Mouse (Mus musculus) heart, postnatal 0 days (tissue): ENCODE data around the gene Nipsnap3b. TPM values are rescaled to one million over a fixed set of nuclear protein-coding genes. Genes with fewer than 3 reads are reported as not detected.

Experiments
- ATAC-seq: fragments of 200-750 bp; cut with Nextera tagmentation; 2 replicates; pipeline ENCODE4 v1.8.0; 2017; ENCODE audit warnings: low read depth, moderate number of reproducible peaks, moderate library complexity; ENCODE audit not compliant: insufficient read depth
- DNase-seq: peaks from one replicate; pipeline ENCODE4 v3.0.0-alpha.2; 2016; ENCODE audit warnings: low spot score
- H3K27ac ChIP-seq: fragments of 300-500 bp; sonication (generic); 2 replicates; pipeline ENCODE4 v1.5.1; 2014; ENCODE audit warnings: low read depth, mild to moderate bottlenecking
- H3K27me3 ChIP-seq: fragments of 300-500 bp; sonication (generic); 2 replicates; pipeline ENCODE4 v1.6.1; 2014; ENCODE audit warnings: low read length, mixed read lengths; ENCODE audit not compliant: control insufficient read depth, insufficient read depth
- H3K36me3 ChIP-seq: fragments of 300-500 bp; sonication (generic); replicated peaks from 2 replicates; pipeline ENCODE4 v1.6.1; 2014; ENCODE audit warnings: low read length, mixed read lengths; ENCODE audit not compliant: control insufficient read depth, insufficient read depth
- H3K4me1 ChIP-seq: fragments of 300-500 bp; sonication (generic); 2 replicates; pipeline ENCODE4 v1.6.1; 2014; ENCODE audit warnings: antibody characterized with exemption; ENCODE audit not compliant: control insufficient read depth, insufficient read depth
- H3K4me2 ChIP-seq: fragments of 300-500 bp; sonication (generic); 2 replicates; pipeline ENCODE4 v1.6.1; 2014; ENCODE audit warnings: low read depth, mild to moderate bottlenecking, low read length, moderate library complexity
- H3K4me3 ChIP-seq: fragments of 300-500 bp; sonication (generic); 2 replicates; pipeline ENCODE4 v1.5.1; 2014; ENCODE audit warnings: low read depth, low read length
- H3K9ac ChIP-seq: fragments of 300-500 bp; sonication (generic); replicated peaks from 2 replicates; pipeline ENCODE4 v1.6.1; 2014; ENCODE audit warnings: low read depth, low read length, mixed read lengths
- H3K9me3 ChIP-seq: fragments of 300-500 bp; sonication (generic); replicated peaks from 2 replicates; pipeline ENCODE4 v1.6.1; 2016; ENCODE audit warnings: low read length; ENCODE audit not compliant: control insufficient read depth
- CTCF ChIP-seq: IDR thresholded peaks from 2 replicates; pipeline ENCODE4 v1.5.1; 2016; ENCODE audit warnings: antibody characterized with exemption, control low read depth, low read depth
- EP300 ChIP-seq: IDR thresholded peaks from 2 replicates; pipeline ENCODE4 v1.6.1; 2016; ENCODE audit warnings: antibody characterized with exemption, low read depth
- WGBS: fragments of 180-500 bp; shearing (Covaris S2); extraction: QIAGEN DNeasy Blood & Tissue Kit; methylation state at CpG from one replicate; pipeline ENCODE4 v1.1.7; 2014; 5-methylcytosine and 5-hydroxymethylcytosine counted together
- polyA plus RNA-seq: library from polyadenylated mRNA; unstranded; fragments of >200 nt; fragmentation: Nextera tagmentation; extraction: Ambion mirVana; gene quantifications from 2 replicates; pipeline ENCODE4 v1.2.1, GENCODE M21; 2015
- total RNA-seq: library from RNA; depleted of rRNA; stranded (reverse); fragments of >200 nt; gene quantifications from 2 replicates; pipeline ENCODE4 v1.2.3, GENCODE M21; 2014; ENCODE audit warnings: low replicate concordance; rRNA removed

Gene Nipsnap3b
- total and polyA plus RNA-seq, 2 experiments from 2014 or later: 43.3 to 51.0 TPM

DNA sequence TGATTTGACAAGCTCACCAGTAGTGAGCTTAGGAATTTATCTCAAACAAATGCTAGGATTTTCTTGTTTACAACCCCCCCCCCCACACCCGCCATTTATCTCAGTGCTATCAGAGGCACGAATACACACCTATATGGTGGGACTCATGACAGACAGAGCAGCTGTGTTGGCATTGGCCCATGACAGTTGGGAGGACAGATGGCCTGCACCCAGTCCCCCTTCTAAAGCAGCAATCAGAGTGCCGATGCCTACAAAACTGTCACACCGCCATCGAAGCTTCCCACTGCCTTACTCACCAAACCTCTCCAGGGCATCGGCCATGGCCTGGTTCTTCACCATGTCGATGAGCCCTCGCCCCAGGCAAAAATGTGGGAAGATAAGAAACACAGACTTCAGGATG, 32.1 kb downstream of the Nipsnap3b start:
- H3K4me2 ChIP-seq: no peak overlapping the region
- no peaks in the 10 kb centered on the region for H3K4me1 ChIP-seq
- no peaks in the 10 kb centered on the region for H3K27me3 ChIP-seq
- TF ChIP-seq CTCF: no peak
- no peak for TF ChIP-seq EP300
- DNase-seq (no peak), ATAC-seq (no peak)
- 75% methylated on average over 8 of the region's 8 CpGs for WGBS
- H3K27ac ChIP-seq: no peak overlapping the region
- peaks cover 53% of the 10 kb centered on the region for H3K36me3 ChIP-seq
- no peaks in the 10 kb centered on the region for H3K9me3 ChIP-seq
- no peak overlapping the region for H3K4me3 ChIP-seq
- no peak overlapping the region for H3K9ac ChIP-seq

GRCm38 (mm10) chr4:53045807-53046206, 34.1 kb downstream of the Nipsnap3b start:
- ATAC-seq (no peak), DNase-seq (no peak)
- no peak for TF ChIP-seq CTCF
- no peak for TF ChIP-seq EP300
- WGBS: 87% methylated on average over 7 of the region's 7 CpGs
- H3K27me3 ChIP-seq: no peaks in the 10 kb centered on the region
- H3K4me2 ChIP-seq: no peak overlapping the region
- H3K27ac ChIP-seq: no peak overlapping the region
- H3K4me3 ChIP-seq: no peak overlapping the region
- H3K36me3 ChIP-seq: peaks cover 53% of the 10 kb centered on the region
- H3K4me1 ChIP-seq: no peaks in the 10 kb centered on the region
- no peak overlapping the region for H3K9ac ChIP-seq
- no peaks in the 10 kb centered on the region for H3K9me3 ChIP-seq

DNA sequence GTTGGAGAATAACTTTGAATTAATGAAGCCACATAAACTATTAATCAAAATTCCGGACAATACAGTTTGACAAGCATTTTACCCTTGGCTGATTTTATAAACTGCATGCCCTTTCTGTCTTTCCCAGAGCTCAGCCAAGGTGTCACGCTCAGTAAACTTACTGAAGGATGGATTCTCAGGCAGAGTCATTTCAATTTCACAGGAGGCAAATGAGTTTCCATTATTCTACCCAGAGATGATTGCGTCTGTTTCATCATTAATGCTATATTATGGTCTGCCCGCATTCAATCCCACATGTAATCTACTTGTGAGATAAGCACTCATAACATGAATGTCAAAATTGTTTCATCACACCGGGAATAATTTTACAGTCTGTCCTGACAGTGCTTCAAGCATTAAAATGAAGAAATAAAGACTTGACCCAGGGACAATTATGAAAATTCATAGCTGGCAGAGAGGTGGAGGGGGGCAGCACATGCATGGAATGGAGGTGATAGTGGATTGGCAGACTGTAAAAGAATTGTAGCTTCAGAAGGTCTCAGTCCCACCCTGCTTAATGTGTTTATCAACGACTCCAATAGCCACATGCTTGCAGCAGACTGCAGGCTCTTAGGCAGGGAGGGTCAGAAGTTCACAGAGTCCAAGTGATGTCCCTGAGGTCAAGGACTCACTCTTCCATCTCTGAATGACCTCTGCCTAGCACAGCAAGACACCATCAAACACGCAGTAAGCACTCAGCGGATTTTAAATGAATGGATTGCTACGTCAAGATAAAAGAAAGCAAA, 34.8 kb downstream of the Nipsnap3b start:
- H3K4me3 ChIP-seq: no peak overlapping the region
- H3K27ac ChIP-seq: no peak overlapping the region
- no peaks in the 10 kb centered on the region for H3K9me3 ChIP-seq
- DNase-seq: no peak
- no peak for ATAC-seq
- no peaks in the 10 kb centered on the region for H3K4me1 ChIP-seq
- 63% methylated on average over 9 of the region's 9 CpGs for WGBS
- TF ChIP-seq EP300 (no peak), CTCF (no peak)
- no peaks in the 10 kb centered on the region for H3K27me3 ChIP-seq
- no peak overlapping the region for H3K9ac ChIP-seq
- peaks cover 48% of the 10 kb centered on the region for H3K36me3 ChIP-seq
- no peak overlapping the region for H3K4me2 ChIP-seq

GRCm38 (mm10) chr4:53062301-53063008, 50.8 kb downstream of the Nipsnap3b start:
- Histone ChIP-seq H3K9ac (no peak overlapping the region), H3K4me3 (no peak overlapping the region), H3K27me3 (no peaks in the 10 kb centered on the region), H3K36me3 (peaks cover 65% of the 10 kb centered on the region), H3K27ac (no peak overlapping the region), H3K4me1 (no peaks in the 10 kb centered on the region), H3K9me3 (no peaks in the 10 kb centered on the region), H3K4me2 (no peak overlapping the region)
- TF ChIP-seq EP300: no peak
- TF ChIP-seq CTCF: no peak
- ATAC-seq (no peak), DNase-seq (no peak)
- 81% methylated on average over 7 of the region's 7 CpGs for WGBS

Other genes starting within 250 kb of the Nipsnap3b start
- not detected in 2 replicates for gene Olfr275, start 197.3 kb upstream of the Nipsnap3b start, total RNA-seq
- gene Olfr275, start 197.3 kb upstream of the Nipsnap3b start, polyA plus RNA-seq: not detected in 2 replicates
- gene Olfr273, start 152.6 kb upstream of the Nipsnap3b start, total RNA-seq: not detected in 2 replicates
- gene Olfr273, start 152.6 kb upstream of the Nipsnap3b start, polyA plus RNA-seq: not detected in 2 replicates
- not detected in 2 replicates for gene Olfr272, start 92.7 kb upstream of the Nipsnap3b start, total RNA-seq
- gene Olfr272, start 92.7 kb upstream of the Nipsnap3b start, polyA plus RNA-seq: not detected in 2 replicates
- gene Olfr270, start 47.3 kb upstream of the Nipsnap3b start, total RNA-seq: not detected in 2 replicates
- not detected in 2 replicates for gene Olfr270, start 47.3 kb upstream of the Nipsnap3b start, polyA plus RNA-seq
- not detected in 2 replicates for gene Nipsnap3a, start 22.6 kb upstream of the Nipsnap3b start, total RNA-seq
- gene Nipsnap3a, start 22.6 kb upstream of the Nipsnap3b start, polyA plus RNA-seq: not detected in 2 replicates
- gene Abca1, start 148.0 kb downstream of the Nipsnap3b start, total RNA-seq: 18.1 and 18.3 TPM in 2 replicates
- gene Abca1, start 148.0 kb downstream of the Nipsnap3b start, polyA plus RNA-seq: 3.1 and 3.7 TPM in 2 replicates